Mouse (Mus musculus) hindbrain, embryonic 12.5 days (tissue): ENCODE results near the gene Aen. TPM values are rescaled to one million over a fixed set of nuclear protein-coding genes. Genes with fewer than 3 reads are reported as not detected.

ENCODE experiments used
- ATAC-seq: fragments of 200-750 bp; cut with Nextera tagmentation; 2 replicates; pipeline ENCODE4 v1.8.0; 2017; ENCODE audit warnings: moderate TSS enrichment; ENCODE audit not compliant: low FRiP score
- H3K27ac ChIP-seq: fragments of 300-500 bp; sonication (generic); 2 replicates; pipeline ENCODE4 v1.5.1; 2016; ENCODE audit warnings: mild to moderate bottlenecking
- H3K27me3 ChIP-seq: fragments of 300-500 bp; sonication (generic); 2 replicates; pipeline ENCODE4 v1.6.1; 2016; ENCODE audit warnings: mild to moderate bottlenecking
- H3K36me3 ChIP-seq: fragments of 300-500 bp; sonication (generic); 2 replicates; pipeline ENCODE4 v1.6.1; 2016; ENCODE audit warnings: mild to moderate bottlenecking
- H3K4me1 ChIP-seq: fragments of 300-500 bp; sonication (generic); 2 replicates; pipeline ENCODE4 v1.6.1; 2016
- H3K4me2 ChIP-seq: fragments of 300-500 bp; sonication (generic); replicated peaks from 2 replicates; pipeline ENCODE4 v1.6.1; 2016; ENCODE audit warnings: mild to moderate bottlenecking
- H3K4me3 ChIP-seq: fragments of 300-500 bp; sonication (generic); 2 replicates; pipeline ENCODE4 v1.5.1; 2016; ENCODE audit warnings: mild to moderate bottlenecking
- H3K9ac ChIP-seq: fragments of 300-500 bp; sonication (generic); 2 replicates; pipeline ENCODE4 v1.6.1; 2016; ENCODE audit warnings: mild to moderate bottlenecking, moderate library complexity
- H3K9me3 ChIP-seq: fragments of 300-500 bp; sonication (generic); replicated peaks from 2 replicates; pipeline ENCODE4 v1.6.1; 2016; ENCODE audit warnings: mild to moderate bottlenecking
- WGBS: fragments of 180-500 bp; shearing (Covaris S2); methylation state at CpG from one replicate; pipeline ENCODE4 v1.1.7; 2016; 5-methylcytosine and 5-hydroxymethylcytosine counted together
- polyA plus RNA-seq: library from polyadenylated mRNA; unstranded; fragments of >200 nt; fragmentation: Nextera tagmentation; extraction: Ambion mirVana; gene quantifications from 2 replicates; pipeline ENCODE4 v1.2.1, GENCODE M21; 2016

Aen gene
- polyA plus RNA-seq, 1 experiment from 2014 or later = 44.3 TPM

GRCm38 (mm10) chr7:78922506-78922905 is 26.9 kb downstream of the Aen start:
- 60% methylated on average over 7 of the region's 7 CpGs for WGBS
- Histone ChIP-seq H3K9me3 (no peaks in the 10 kb centered on the region), H3K4me3 (no peak overlapping the region), H3K9ac (no peak overlapping the region), H3K36me3 (no peaks in the 10 kb centered on the region), H3K27me3 (0 out of 2 replicates have a peak, but pooled peaks cover 3% of the 10 kb centered on the region), H3K27ac (no peak overlapping the region), H3K4me2 (no peak overlapping the region), H3K4me1 (no peaks in the 10 kb centered on the region)
- ATAC-seq = no peak

DNA sequence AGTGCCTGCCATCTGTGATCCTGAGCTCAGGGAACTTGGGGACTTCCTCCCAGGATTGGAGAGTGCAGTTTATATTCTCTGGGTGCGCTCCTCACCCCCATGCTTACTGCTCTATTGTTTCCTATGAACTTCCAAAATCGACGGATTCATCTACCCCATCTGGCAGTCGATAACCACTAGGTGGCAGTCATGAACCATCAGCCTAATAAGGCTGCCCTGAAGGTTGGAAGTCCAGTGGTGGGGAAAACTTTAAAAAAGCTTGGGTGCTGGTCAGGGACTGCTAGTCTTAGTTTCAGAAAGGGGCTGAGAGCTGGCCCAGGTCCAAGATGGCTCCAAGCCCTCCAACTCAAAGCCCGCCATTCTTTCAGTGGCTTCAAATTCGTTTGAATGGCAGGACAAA is 28.6 kb downstream of the Aen start:
- Histone ChIP-seq H3K27ac (no peak overlapping the region), H3K4me3 (no peak overlapping the region), H3K36me3 (no peaks in the 10 kb centered on the region), H3K4me1 (no peaks in the 10 kb centered on the region), H3K27me3 (0 out of 2 replicates have a peak, but pooled peaks cover 3% of the 10 kb centered on the region), H3K9ac (no peak overlapping the region), H3K4me2 (no peak overlapping the region), H3K9me3 (no peaks in the 10 kb centered on the region)
- ATAC-seq = no peak
- 10% methylated on average over 6 of the region's 6 CpGs for WGBS

- no peak overlapping the region for H3K4me2 ChIP-seq
- no peaks in the 10 kb centered on the region for H3K4me1 ChIP-seq
- WGBS = 62% methylated on average over 7 of the region's 7 CpGs
- no peaks in the 10 kb centered on the region for H3K36me3 ChIP-seq
- 0 out of 2 replicates have a peak, but pooled peaks cover 3% of the 10 kb centered on the region for H3K27me3 ChIP-seq
- ATAC-seq = no peak
- no peak overlapping the region for H3K4me3 ChIP-seq
- no peak overlapping the region for H3K27ac ChIP-seq
- H3K9ac ChIP-seq = no peak overlapping the region
- no peaks in the 10 kb centered on the region for H3K9me3 ChIP-seq
Measured at GRCm38 (mm10) chr7:78924796-78925195, 29.1 kb downstream of the Aen start.

GRCm38 (mm10) chr7:78925680-78926079 is 30.0 kb downstream of the Aen start:
- no peak for ATAC-seq
- no peaks in the 10 kb centered on the region for H3K36me3 ChIP-seq
- 0 out of 2 replicates have a peak, but pooled peaks cover 3% of the 10 kb centered on the region for H3K27me3 ChIP-seq
- H3K4me1 ChIP-seq = no peaks in the 10 kb centered on the region
- no peak overlapping the region for H3K27ac ChIP-seq
- 68% methylated on average over 7 of the region's 7 CpGs for WGBS
- H3K9me3 ChIP-seq = no peaks in the 10 kb centered on the region
- no peak overlapping the region for H3K4me2 ChIP-seq
- H3K9ac ChIP-seq = no peak overlapping the region
- H3K4me3 ChIP-seq = no peak overlapping the region

GRCm38 (mm10) chr7:78926156-78926555 is 30.5 kb downstream of the Aen start:
- WGBS = 81% methylated on average over 9 of the region's 9 CpGs
- H3K4me2 ChIP-seq = no peak overlapping the region
- H3K4me1 ChIP-seq = no peaks in the 10 kb centered on the region
- no peaks in the 10 kb centered on the region for H3K36me3 ChIP-seq
- H3K9me3 ChIP-seq = no peaks in the 10 kb centered on the region
- ATAC-seq = no peak
- no peak overlapping the region for H3K9ac ChIP-seq
- H3K4me3 ChIP-seq = no peak overlapping the region
- H3K27me3 ChIP-seq = 0 out of 2 replicates have a peak, but pooled peaks cover 3% of the 10 kb centered on the region
- H3K27ac ChIP-seq = no peak overlapping the region

DNA sequence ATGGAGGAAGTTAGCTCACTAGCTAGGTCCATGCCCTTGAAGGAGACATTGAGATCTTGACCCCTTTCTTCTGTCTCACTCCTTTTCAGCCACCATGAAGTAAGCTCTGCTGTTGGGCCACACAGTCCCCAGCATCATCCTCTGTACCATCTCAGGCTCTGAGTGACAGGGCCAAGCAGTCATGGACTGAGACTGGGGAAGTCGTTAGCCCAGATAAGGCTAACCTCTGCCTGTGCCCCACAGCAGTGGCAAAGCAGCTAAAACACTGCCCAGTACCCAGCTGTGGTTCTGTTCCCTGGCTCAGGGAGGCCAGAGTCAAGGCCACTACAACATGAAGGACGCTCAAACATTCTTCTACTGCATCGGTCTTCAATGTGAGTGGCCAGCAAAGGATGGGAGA is 31.6 kb downstream of the Aen start:
- no peaks in the 10 kb centered on the region for H3K36me3 ChIP-seq
- no peak for ATAC-seq
- no peaks in the 10 kb centered on the region for H3K4me1 ChIP-seq
- 0 out of 2 replicates have a peak, but pooled peaks cover 3% of the 10 kb centered on the region for H3K27me3 ChIP-seq
- no peak overlapping the region for H3K4me2 ChIP-seq
- H3K27ac ChIP-seq = no peak overlapping the region
- no peak overlapping the region for H3K4me3 ChIP-seq
- no peaks in the 10 kb centered on the region for H3K9me3 ChIP-seq
- WGBS = 85% methylated on average over 3 of the region's 3 CpGs
- H3K9ac ChIP-seq = no peak overlapping the region

DNA sequence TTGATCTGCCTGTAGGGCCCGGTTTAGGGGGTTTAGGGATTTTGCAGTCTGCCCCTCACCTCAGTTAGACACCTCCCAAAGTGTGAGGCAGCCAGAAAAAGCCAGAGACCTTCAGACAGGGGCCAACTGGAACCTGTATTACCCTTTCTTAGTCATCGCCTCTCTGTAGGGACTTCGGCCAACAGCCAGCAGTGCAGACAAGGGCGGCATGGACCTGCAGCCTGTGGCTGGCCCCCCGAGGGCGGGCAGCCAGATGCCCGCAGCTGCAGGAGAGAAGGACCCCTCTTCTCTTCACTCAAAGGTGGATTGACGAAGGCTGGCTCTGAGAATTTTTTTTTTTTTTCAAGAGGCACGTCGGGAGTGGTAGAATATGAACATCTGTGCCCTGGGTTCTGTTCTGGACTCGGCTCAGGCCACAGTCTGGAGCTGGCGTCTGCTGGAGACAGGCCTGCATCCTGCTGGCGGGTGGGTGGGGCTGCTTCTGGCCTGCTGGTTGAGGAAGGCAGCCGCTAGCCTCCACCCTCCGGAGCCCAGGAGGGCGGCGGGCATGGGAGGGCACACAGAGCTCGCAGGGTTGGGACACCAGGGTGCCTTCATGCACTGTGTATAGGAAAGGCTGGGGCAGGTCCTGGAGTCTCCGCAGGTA is 43.4 kb downstream of the Aen start:
- Histone ChIP-seq H3K4me3 (no peak overlapping the region), H3K36me3 (no peaks in the 10 kb centered on the region), H3K4me1 (no peaks in the 10 kb centered on the region), H3K9ac (no peak overlapping the region), H3K27me3 (no peaks in the 10 kb centered on the region), H3K27ac (no peak overlapping the region), H3K4me2 (no peak overlapping the region), H3K9me3 (no peaks in the 10 kb centered on the region)
- ATAC-seq = no peak
- 63% methylated on average over 19 of the region's 19 CpGs for WGBS

- Histone ChIP-seq H3K4me2 (no peak overlapping the region), H3K9ac (no peak overlapping the region), H3K27me3 (no peaks in the 10 kb centered on the region), H3K4me1 (no peaks in the 10 kb centered on the region), H3K36me3 (no peaks in the 10 kb centered on the region), H3K9me3 (no peaks in the 10 kb centered on the region), H3K27ac (no peak overlapping the region), H3K4me3 (no peak overlapping the region)
- 86% methylated on average over 3 of the region's 3 CpGs for WGBS
- no peak for ATAC-seq
Measured at GRCm38 (mm10) chr7:78940971-78941370, 45.3 kb downstream of the Aen start.

DNA sequence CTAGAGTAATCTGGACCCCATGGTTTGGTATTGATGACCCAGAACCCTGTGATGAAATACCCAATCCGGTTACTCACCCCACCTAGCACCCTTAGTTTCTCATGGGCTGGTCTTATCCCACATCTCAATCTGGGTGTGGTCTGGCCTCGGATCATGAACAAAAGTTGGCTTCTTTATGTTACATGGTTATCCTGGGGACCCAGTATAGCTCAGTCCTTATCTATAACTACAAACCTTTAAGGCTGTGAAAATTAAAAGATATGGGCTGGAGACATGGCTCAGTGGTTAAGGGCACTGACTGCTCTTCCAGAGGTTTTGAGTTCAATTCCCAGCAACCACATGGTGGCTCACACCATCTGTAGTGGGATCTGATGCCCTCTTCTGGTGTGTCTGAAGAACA is 46.9 kb downstream of the Aen start:
- H3K9ac ChIP-seq = no peak overlapping the region
- no peak overlapping the region for H3K4me2 ChIP-seq
- H3K4me1 ChIP-seq = no peaks in the 10 kb centered on the region
- no peak overlapping the region for H3K27ac ChIP-seq
- no peaks in the 10 kb centered on the region for H3K9me3 ChIP-seq
- 92% methylated on average over 2 of the region's 2 CpGs for WGBS
- no peaks in the 10 kb centered on the region for H3K27me3 ChIP-seq
- H3K36me3 ChIP-seq = no peaks in the 10 kb centered on the region
- no peak overlapping the region for H3K4me3 ChIP-seq
- ATAC-seq = no peak

DNA sequence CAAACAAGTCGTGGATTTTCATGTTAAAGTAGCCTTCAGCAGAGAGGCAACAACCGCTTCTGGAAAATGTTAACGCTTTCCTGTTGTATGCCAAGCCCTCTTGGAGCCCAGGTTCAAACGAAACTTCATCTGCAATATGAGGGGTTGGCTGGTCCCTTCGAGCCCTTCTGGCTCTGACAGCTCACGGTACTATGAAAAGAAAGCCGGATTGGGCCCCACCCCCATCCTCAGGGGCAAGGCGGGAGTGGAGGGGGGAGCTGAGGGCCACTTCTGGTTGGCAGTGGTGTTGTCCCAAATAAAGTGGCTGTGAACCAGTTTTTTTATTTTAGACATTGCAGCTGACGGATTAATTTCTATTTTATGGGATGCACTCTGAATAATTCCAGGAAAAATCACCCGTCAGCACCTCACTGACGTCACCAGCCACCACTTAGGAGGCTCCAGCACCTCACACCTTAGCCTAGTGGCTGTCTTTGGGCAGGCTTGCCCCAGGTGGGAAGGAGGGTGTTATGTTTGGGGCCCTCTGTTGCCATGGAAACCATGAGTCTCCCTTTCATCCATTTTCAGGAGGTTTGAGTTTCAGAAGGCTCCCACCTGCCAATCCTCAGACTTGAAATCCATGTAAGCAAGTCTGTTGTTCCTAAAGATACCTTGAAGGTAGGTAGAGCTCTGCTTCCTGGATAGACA is 58.4 kb downstream of the Aen start:
- H3K4me3 ChIP-seq = no peak overlapping the region
- ATAC-seq = no peak
- no peaks in the 10 kb centered on the region for H3K4me1 ChIP-seq
- H3K27ac ChIP-seq = no peak overlapping the region
- WGBS = 30% methylated on average over 11 of the region's 11 CpGs
- no peak overlapping the region; the same call in 1 of the 2 replicates for H3K4me2 ChIP-seq
- no peaks in the 10 kb centered on the region for H3K9me3 ChIP-seq
- H3K9ac ChIP-seq = no peak overlapping the region
- no peaks in the 10 kb centered on the region for H3K27me3 ChIP-seq
- no peaks in the 10 kb centered on the region for H3K36me3 ChIP-seq

DNA sequence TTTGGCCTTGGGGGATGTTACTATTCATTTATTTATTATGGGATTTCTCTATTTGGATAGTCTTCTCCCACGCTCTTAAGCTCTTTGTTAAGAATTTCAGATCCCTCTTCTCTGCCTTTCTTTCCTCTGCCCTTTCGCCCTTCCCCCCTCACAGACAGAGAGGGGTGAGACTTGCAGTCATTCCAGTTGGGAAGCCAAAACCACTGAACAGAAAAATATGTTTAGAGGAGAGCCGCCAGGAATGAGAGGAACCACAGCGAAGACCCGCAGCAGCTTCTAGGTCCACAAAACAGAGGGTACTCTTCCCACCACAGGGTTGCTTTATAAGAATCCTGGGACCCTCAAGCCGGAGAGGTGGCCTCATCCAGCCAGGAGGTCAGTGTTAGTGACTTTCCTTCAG is 59.0 kb downstream of the Aen start:
- no peak overlapping the region for H3K9ac ChIP-seq
- no peak overlapping the region for H3K4me3 ChIP-seq
- no peak overlapping the region for H3K4me2 ChIP-seq
- ATAC-seq = no peak
- WGBS = 80% methylated on average over 6 of the region's 6 CpGs
- no peaks in the 10 kb centered on the region for H3K36me3 ChIP-seq
- no peaks in the 10 kb centered on the region for H3K27me3 ChIP-seq
- H3K4me1 ChIP-seq = no peaks in the 10 kb centered on the region
- no peak overlapping the region for H3K27ac ChIP-seq
- no peaks in the 10 kb centered on the region for H3K9me3 ChIP-seq

- Histone ChIP-seq H3K9ac (no peak overlapping the region), H3K36me3 (no peaks in the 10 kb centered on the region), H3K27ac (no peak overlapping the region), H3K27me3 (no peaks in the 10 kb centered on the region), H3K4me2 (no peak overlapping the region), H3K4me3 (no peak overlapping the region), H3K9me3 (no peaks in the 10 kb centered on the region), H3K4me1 (no peaks in the 10 kb centered on the region)
- 91% methylated on average over 6 of the region's 6 CpGs for WGBS
- ATAC-seq = no peak
Measured at GRCm38 (mm10) chr7:78955086-78955485, 59.4 kb downstream of the Aen start.
